Mouse (Mus musculus): ENCODE data around the gene Pak1. TPM values are rescaled to one million over a fixed set of nuclear protein-coding genes. Genes with fewer than 3 reads are reported as not detected.

Pak1 gene
- total and polyA plus RNA-seq, 3 experiments = 2.8 to 6.7 TPM; not detected in 1

- H3K27ac ChIP-seq (ENCODE audit: control insufficient read depth, low read depth, low read length) = no peak overlapping the region
- no peak overlapping the region for H3K9ac ChIP-seq (ENCODE audit: control insufficient read depth, low read depth, low read length, poor library complexity, severe bottlenecking)
- no peaks in the 10 kb centered on the region for H3K9me3 ChIP-seq (replicated peaks; ENCODE audit: insufficient read depth, low read length)
- no peaks in the 10 kb centered on the region for H3K4me1 ChIP-seq (ENCODE audit: control insufficient read depth in 1 of 2, insufficient read depth in 2 of 2, low read length in 2 of 2)
- no peaks in the 10 kb centered on the region for H3K79me2 ChIP-seq (ENCODE audit: control insufficient read depth, insufficient read depth, low read length, poor library complexity)
- TF ChIP-seq USF1 (IDR thresholded peaks at IDR 0.05; ENCODE audit: low read depth, low read length) = no peak
- TF ChIP-seq MYC (IDR thresholded peaks at IDR 0.05; ENCODE audit: low read depth, low read length) = no peak
- TF ChIP-seq MAFK (IDR thresholded peaks at IDR 0.05; ENCODE audit: borderline replicate concordance, low read depth, low read length) = no peak
- no peak for TF ChIP-seq MAX (IDR thresholded peaks at IDR 0.05; ENCODE audit: low read length)
- no peak for TF ChIP-seq RCOR1 (IDR thresholded peaks at IDR 0.05; ENCODE audit: low read depth, low read length)
- TF ChIP-seq SMC3 (IDR thresholded peaks at IDR 0.05; ENCODE audit: low read depth, low read length) = no peak
- no peak for TF ChIP-seq ZC3H11A (IDR thresholded peaks at IDR 0.05; ENCODE audit: low read depth, low read length)
- no peak for TF ChIP-seq TCF12 (IDR thresholded peaks at IDR 0.05; ENCODE audit: low read depth, low read length)
- no peak for TF ChIP-seq ETS1 (IDR thresholded peaks at IDR 0.05; ENCODE audit: low read depth, low read length)
- TF ChIP-seq ZKSCAN1 (IDR thresholded peaks at IDR 0.05; ENCODE audit: low read depth, low read length) = no peak
- no peak for DNase-seq (ENCODE audit: low read depth, low spot score)
- H3K36me3 ChIP-seq (ENCODE audit: control insufficient read depth in 1 of 2, insufficient read depth in 2 of 2, low read length in 2 of 2) = no peaks in the 10 kb centered on the region
- peaks cover 3 to 19% of the 10 kb centered on the region in 2 experiments; a peak in 3 of 4 replicates for H3K27me3 ChIP-seq (ENCODE audit: control insufficient read depth in 1 of 2, insufficient read depth in 2 of 2, low read length in 2 of 2)
- no peak overlapping the region for H3K4me3 ChIP-seq (ENCODE audit: control insufficient read depth in 1 of 2, insufficient read depth in 1 of 2, low read depth in 2 of 2, low read length in 2 of 2)
These were observed 40.8 kb downstream of the Pak1 start for GRCm38 (mm10) chr7:97829091-97829490.

- Histone ChIP-seq H3K36me3 (ENCODE audit: control insufficient read depth in 1 of 2, insufficient read depth in 2 of 2, low read length in 2 of 2) (no peaks in the 10 kb centered on the region), H3K4me3 (ENCODE audit: control insufficient read depth in 1 of 2, insufficient read depth in 1 of 2, low read depth in 2 of 2, low read length in 2 of 2) (no peak overlapping the region), H3K4me1 (ENCODE audit: control insufficient read depth in 1 of 2, insufficient read depth in 2 of 2, low read length in 2 of 2) (no peaks in the 10 kb centered on the region), H3K27me3 (ENCODE audit: control insufficient read depth in 1 of 2, insufficient read depth in 2 of 2, low read length in 2 of 2) (peaks cover 1 to 14% of the 10 kb centered on the region in 2 experiments; a peak in 3 of 4 replicates), H3K79me2 (ENCODE audit: control insufficient read depth, insufficient read depth, low read length, poor library complexity) (no peaks in the 10 kb centered on the region), H3K9ac (ENCODE audit: control insufficient read depth, low read depth, low read length, poor library complexity, severe bottlenecking) (no peak overlapping the region), H3K27ac (ENCODE audit: control insufficient read depth, low read depth, low read length) (no peak overlapping the region), H3K9me3 (replicated peaks; ENCODE audit: insufficient read depth, low read length) (no peaks in the 10 kb centered on the region)
- no peak for DNase-seq (ENCODE audit: low read depth, low spot score)
- TF ChIP-seq ZC3H11A (IDR thresholded peaks at IDR 0.05; ENCODE audit: low read depth, low read length) = no peak
- no peak for TF ChIP-seq MEF2A (IDR thresholded peaks at IDR 0.05; ENCODE audit: extremely low read depth, insufficient replicate concordance, low read depth, low read length, poor library complexity, severe bottlenecking)
- no peak for TF ChIP-seq MYB (IDR thresholded peaks at IDR 0.05; ENCODE audit: low read depth, low read length)
- TF ChIP-seq ELF1 (IDR thresholded peaks at IDR 0.05; ENCODE audit: low read depth, low read length) = no peak
- no peak for TF ChIP-seq MYC (IDR thresholded peaks at IDR 0.05; ENCODE audit: low read depth, low read length)
- TF ChIP-seq MAZ (IDR thresholded peaks at IDR 0.05; ENCODE audit: low read depth, low read length) = no peak
- no peak for TF ChIP-seq ETS1 (IDR thresholded peaks at IDR 0.05; ENCODE audit: low read depth, low read length)
- no peak for TF ChIP-seq CHD1 (IDR thresholded peaks at IDR 0.05; ENCODE audit: low read depth, low read length)
- TF ChIP-seq ZKSCAN1 (IDR thresholded peaks at IDR 0.05; ENCODE audit: low read depth, low read length) = no peak
- no peak for TF ChIP-seq GABPA (IDR thresholded peaks at IDR 0.05; ENCODE audit: low read depth, low read length)
- TF ChIP-seq NRF1 (IDR thresholded peaks at IDR 0.05; ENCODE audit: insufficient read depth, low read depth, low read length, poor library complexity, severe bottlenecking) = no peak
- no peak for TF ChIP-seq MXI1 (IDR thresholded peaks at IDR 0.05; ENCODE audit: low read depth, low read length)
- no peak for TF ChIP-seq POLR2AphosphoS2 (IDR thresholded peaks at IDR 0.05; ENCODE audit: low read length)
- no peak for TF ChIP-seq MAFK (IDR thresholded peaks at IDR 0.05; ENCODE audit: borderline replicate concordance, low read depth, low read length)
These were observed 42.4 kb downstream of the Pak1 start for GRCm38 (mm10) chr7:97830739-97831138.
